Mouse (Mus musculus): Measurements from ENCODE around the gene Ang.
A peak's percentile ranks its signal among the peaks of the same experiment; 100 is the strongest.

Ang gene

GRCm38 (mm10) chr14:51088970-51089673 lies 1.8 kb upstream of the Ang start:
- ATAC-seq (ENCODE audit: low TSS enrichment), result peak; percentile 82

DNA sequence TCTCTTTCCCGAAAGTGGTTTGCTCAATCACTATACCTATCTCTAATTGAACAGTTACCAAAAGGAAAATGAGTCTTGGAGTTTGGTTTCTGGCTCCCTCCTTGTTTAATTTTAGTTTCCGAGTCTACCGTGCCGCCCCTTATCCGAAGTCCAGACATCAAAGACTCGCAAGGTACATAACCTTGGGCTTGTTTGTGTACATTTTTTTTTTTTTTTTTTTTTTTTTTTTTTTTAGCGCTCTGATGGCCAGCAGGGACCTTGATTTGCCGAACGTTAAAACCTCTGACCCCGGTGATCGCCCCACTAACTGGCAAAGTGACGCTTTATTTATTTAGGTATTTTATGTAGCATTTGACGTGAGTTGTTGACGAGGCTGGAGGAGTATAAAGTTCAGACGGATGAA lies 1.3 kb upstream of the Ang start:
- no peak for ATAC-seq (ENCODE audit: low TSS enrichment)

- peak; percentile 45 for ATAC-seq (ENCODE audit: low TSS enrichment)
These were observed 721 bp upstream of the Ang start for GRCm38 (mm10) chr14:51090077-51090781.

- no peak for ATAC-seq (ENCODE audit: low TSS enrichment)
These were observed 1.2 kb downstream of the Ang start for GRCm38 (mm10) chr14:51092073-51092620.

- no peak for ATAC-seq (ENCODE audit: low TSS enrichment)
These were observed 2.5 kb downstream of the Ang start for GRCm38 (mm10) chr14:51093496-51093895.

DNA sequence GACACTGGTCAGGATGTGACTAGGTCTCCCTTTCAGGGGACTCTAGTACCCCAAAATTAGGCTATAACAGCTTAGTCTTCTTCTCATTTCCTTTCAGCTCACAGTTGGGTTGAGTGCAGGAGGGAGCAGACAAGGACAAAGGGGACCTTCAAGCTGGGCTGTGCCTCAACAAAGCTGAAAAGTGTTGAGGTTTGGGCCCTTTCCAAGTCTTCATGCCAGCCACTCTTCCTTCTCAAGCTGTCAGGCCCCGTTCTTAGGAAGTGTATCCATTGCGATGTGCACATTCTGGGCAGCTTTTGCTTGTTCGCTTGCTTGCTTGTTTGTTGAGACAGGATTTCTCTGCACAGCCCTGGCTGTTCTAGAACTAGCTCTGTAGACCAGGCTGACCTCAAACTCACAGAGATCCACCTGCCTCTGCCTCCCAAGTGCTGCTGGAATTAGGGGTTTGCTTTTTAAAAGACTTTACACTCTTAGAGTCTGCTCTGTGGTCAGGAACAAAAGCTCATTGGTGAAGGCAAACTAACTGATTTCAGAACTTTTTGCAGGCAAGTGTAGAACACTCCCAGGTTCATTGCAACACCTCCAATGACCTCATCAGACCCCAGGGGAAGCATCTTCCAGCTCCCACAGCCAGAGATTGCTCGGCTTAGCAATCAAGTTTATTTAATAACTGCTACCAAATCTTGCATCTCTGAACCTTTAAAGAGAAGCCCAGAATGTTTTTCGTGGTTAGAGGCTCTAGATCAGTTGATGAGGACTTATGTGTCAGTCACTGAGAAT lies 3.3 kb downstream of the Ang start:
- ATAC-seq (ENCODE audit: low TSS enrichment), result no peak

DNA sequence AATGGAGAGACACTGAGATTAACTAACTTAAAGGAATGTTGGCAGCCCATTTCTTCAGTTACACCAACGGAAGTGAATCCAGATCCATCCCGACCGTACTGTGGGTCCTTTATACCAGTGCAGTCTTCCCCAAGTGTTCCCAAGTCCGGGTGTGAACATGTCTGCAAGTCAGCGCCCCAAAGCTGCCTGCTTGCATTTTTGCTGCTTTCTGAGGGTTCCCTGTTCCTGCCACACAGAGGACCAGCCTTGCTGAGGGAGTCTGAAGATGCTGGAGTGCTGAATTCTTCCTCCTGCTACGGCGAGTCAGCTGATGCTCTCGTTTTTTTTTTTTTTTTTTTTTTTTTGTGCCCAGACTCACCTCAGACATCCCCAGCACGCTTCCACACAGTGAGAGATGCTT lies 4.0 kb downstream of the Ang start:
- ATAC-seq (ENCODE audit: low TSS enrichment), result no peak

GRCm38 (mm10) chr14:51095736-51096524 lies 5.0 kb downstream of the Ang start:
- ATAC-seq (ENCODE audit: low TSS enrichment), result no peak

GRCm38 (mm10) chr14:51098300-51098699 lies 7.3 kb downstream of the Ang start:
- ATAC-seq (ENCODE audit: low TSS enrichment), result peak; percentile 75

DNA sequence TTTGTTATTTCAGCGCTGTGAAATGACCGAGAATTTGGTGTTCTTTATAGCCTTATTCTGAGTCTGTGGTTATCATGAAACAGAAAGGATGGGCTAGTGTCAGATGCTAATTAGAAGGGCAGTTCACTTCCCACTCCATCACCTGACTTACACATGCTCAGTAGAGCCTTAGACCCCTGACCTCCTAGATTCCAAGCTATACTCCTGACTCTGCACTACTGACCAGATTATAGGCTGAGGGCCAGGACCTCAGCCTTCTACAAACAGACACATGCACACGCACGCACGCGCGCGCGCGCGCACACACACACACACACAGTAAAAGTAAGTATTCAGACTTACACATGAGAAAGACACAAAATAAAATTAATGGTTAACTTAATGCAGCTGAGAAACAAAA lies 8.0 kb downstream of the Ang start:
- no peak for ATAC-seq (ENCODE audit: low TSS enrichment)

- no peak for ATAC-seq (ENCODE audit: low TSS enrichment)
These were observed 10.3 kb downstream of the Ang start for GRCm38 (mm10) chr14:51101284-51101683.

GRCm38 (mm10) chr14:51103217-51103616 lies 12.3 kb downstream of the Ang start:
- ATAC-seq (ENCODE audit: low TSS enrichment), result peak; percentile 44; the same call in 1 of the 2 replicates

- ATAC-seq (ENCODE audit: low TSS enrichment), result no peak
These were observed 13.4 kb downstream of the Ang start for GRCm38 (mm10) chr14:51104366-51104765.

DNA sequence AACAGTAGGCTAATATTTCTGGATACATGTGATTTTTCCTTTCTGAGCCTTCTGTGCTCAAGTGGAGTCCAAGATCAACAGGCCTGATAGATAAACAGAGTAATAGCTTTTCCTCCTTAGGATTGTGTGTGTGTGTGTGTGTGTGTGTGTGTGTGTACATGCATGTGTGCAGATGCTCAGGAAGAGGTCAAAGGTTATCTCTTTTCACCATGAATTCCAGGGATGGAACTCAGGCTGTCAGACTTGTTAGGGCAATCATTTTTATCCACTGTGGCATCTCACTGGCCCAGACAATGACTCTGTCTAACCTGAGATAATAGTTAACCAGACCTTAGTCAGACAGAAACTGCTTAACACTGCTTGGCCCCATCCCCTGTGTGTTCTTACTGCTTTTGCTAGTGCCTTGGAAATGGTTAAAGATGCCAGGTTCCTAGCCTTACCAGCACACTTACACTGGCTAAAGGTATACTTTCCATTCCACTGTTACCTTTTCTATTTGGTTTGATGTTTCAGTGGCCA lies 15.6 kb downstream of the Ang start:
- no peak for ATAC-seq (ENCODE audit: low TSS enrichment)

- no peak for ATAC-seq (ENCODE audit: low TSS enrichment)
These were observed 21.0 kb downstream of the Ang start for GRCm38 (mm10) chr14:51111966-51112365.

DNA sequence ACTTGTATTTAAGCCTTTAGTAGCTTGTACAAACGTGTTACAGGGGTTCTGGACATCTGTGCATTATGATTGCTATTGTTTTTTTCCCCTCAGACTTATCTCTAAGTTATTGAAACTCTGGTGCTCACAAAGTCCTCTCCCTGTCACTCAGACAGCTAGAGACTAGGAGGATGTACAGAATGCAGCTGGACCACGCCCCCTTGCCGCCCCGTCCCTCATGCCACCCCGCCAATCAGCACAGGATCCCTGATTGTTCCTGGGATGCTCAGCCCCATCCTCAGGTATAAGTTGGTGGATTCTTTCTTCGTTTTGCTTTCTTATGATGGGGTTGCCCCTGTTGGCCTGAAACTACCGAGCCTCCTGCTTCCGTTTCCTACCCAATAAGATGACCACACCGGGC lies 22.5 kb downstream of the Ang start:
- ATAC-seq (ENCODE audit: low TSS enrichment), result no peak

GRCm38 (mm10) chr14:51113916-51114560 lies 23.1 kb downstream of the Ang start, which contains the start of gene Eddm3b:
Eddm3b (plus strand) TSS chr14:51114426.
- no peak for ATAC-seq (ENCODE audit: low TSS enrichment)

DNA sequence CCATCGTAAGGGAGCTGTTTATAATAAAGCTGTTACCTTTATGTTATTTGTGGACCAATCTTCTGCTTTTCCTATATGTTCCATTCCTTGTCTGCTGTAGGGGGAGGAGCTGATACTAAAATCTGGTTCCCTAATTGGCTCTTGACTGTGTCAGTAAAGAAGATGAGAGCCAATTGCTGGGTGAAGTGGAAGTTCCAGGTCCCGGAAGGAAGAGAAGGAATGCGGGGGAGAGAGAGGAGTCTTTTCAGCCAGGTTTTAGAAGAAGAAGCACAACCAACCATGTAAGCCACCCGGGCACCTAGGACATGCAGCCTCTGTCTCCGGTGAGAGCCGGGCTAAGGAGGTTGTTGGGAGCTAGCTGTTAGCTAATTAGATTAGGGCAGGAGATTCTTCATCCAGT lies 34.7 kb downstream of the Ang start:
- ATAC-seq (ENCODE audit: low TSS enrichment), result no peak

- no peak for ATAC-seq (ENCODE audit: low TSS enrichment)
These were observed 36.8 kb downstream of the Ang start for GRCm38 (mm10) chr14:51127648-51128258.

All from frontal cortex, adult (tissue).